Mouse (Mus musculus) stomach, postnatal 0 days (tissue): ENCODE results near the gene Olfr30.

Source experiments
- CTCF ChIP-seq: IDR thresholded peaks from 2 replicates; pipeline ENCODE4 v1.5.1; 2016; ENCODE audit warnings: antibody characterized with exemption, low read depth, mild to moderate bottlenecking, moderate library complexity
- EP300 ChIP-seq: optimal IDR thresholded peaks from 2 replicates; pipeline ENCODE3; 2016; ENCODE audit warnings: antibody characterized with exemption

DNA sequence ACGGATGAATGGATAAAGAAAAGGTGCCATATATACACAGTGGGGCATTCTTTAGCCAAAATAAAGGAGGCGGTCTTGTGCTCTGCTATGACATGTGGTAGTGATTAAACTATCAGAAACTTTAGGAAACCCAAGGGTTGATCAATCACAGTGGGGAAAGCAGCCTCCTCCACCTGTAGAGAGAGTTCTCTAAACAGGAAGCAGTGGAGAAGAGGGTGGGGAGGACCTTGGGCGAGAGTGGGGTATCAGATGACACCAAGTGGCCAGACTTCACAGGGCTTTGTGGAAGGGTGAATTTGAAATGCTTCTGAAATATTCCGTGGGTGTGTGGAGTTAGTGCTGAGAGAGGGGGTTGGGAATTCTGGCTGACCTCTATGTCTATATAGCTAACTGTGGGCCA is 8.5 kb downstream of the Olfr30 start:
- TF ChIP-seq EP300 (no peak), CTCF (no peak)
